Mouse (Mus musculus) hindbrain, embryonic 15.5 days (tissue): ENCODE measurements around the gene Kcnk2. TPM values are rescaled to one million over a fixed set of nuclear protein-coding genes. Genes with fewer than 3 reads are reported as not detected.

Experiments
- ATAC-seq: fragments of 200-750 bp; cut with Nextera tagmentation; 2 replicates; pipeline ENCODE4 v1.8.0; 2017; ENCODE audit warnings: low read depth, moderate number of reproducible peaks, moderate TSS enrichment; ENCODE audit not compliant: low FRiP score
- H3K27ac ChIP-seq: fragments of 300-500 bp; sonication (generic); replicated peaks from 2 replicates; pipeline ENCODE4 v1.5.1; 2015; ENCODE audit warnings: mild to moderate bottlenecking, inconsistent platforms
- H3K27me3 ChIP-seq: fragments of 300-500 bp; sonication (generic); 2 replicates; pipeline ENCODE4 v1.6.1; 2015; ENCODE audit warnings: control low read depth, inconsistent platforms
- H3K36me3 ChIP-seq: fragments of 300-500 bp; sonication (generic); 2 replicates; pipeline ENCODE4 v1.6.1; 2015; ENCODE audit warnings: control low read depth, inconsistent platforms
- H3K4me1 ChIP-seq: fragments of 300-500 bp; sonication (generic); replicated peaks from 2 replicates; pipeline ENCODE4 v1.6.1; 2015; ENCODE audit warnings: control low read depth, inconsistent platforms
- H3K4me2 ChIP-seq: fragments of 300-500 bp; sonication (generic); 2 replicates; pipeline ENCODE4 v1.6.1; 2015; ENCODE audit warnings: moderate library complexity, mild to moderate bottlenecking, inconsistent platforms
- H3K4me3 ChIP-seq: fragments of 300-500 bp; sonication (generic); 2 replicates; pipeline ENCODE4 v1.5.1; 2015; ENCODE audit warnings: mild to moderate bottlenecking, inconsistent platforms
- H3K9ac ChIP-seq: fragments of 300-500 bp; sonication (generic); 2 replicates; pipeline ENCODE4 v1.6.1; 2015; ENCODE audit warnings: inconsistent platforms
- H3K9me3 ChIP-seq: fragments of 300-500 bp; sonication (generic); 2 replicates; pipeline ENCODE4 v1.6.1; 2016; ENCODE audit warnings: control low read depth, inconsistent platforms
- WGBS: fragments of 180-500 bp; shearing (Covaris S2); methylation state at CpG from one replicate; pipeline ENCODE4 v1.1.7; 2015; 5-methylcytosine and 5-hydroxymethylcytosine counted together
- polyA plus RNA-seq: library from polyadenylated mRNA; unstranded; fragments of >200 nt; fragmentation: Nextera tagmentation; extraction: Ambion mirVana; gene quantifications from 2 replicates; pipeline ENCODE4 v1.2.1, GENCODE M21; 2015

The Kcnk2 gene
- polyA plus RNA-seq, 1 experiment from 2014 or later = 19.8 TPM

DNA sequence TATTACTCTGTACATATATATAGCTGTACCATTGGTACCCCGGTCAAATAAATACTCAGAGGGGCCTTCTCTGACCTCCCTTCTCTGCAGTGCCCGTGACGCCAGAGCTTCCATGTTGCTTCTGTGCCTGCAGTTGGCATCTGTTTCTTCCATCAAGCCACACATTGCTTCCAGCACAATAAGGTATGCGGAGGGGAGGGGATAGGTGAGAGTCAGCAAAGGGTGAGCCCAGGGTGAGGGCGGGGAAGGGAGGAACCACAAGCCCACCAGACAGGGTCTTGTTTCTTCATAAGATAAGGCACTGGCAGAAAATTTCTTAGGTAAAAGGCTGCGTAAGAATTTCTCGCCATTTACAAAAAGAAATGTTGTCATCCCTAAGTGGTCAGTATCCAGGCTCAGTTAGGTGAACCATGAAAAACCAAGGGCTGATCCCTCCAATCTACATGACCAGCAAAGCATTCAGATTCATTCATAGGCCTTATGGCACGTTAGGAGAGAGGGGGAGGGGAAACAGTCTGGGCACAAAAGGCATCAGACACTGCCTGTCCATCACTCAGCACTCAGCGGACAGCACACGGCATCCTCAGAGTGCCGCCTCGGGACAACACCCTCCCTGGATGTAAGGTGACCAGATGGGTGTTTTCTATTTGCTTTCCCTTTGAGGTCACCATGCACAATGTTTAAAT is 192.9 kb downstream of the Kcnk2 start:
- ATAC-seq = peak; percentile 42; the same call in 1 of the 2 replicates
- peaks cover 20% of the 10 kb centered on the region for H3K36me3 ChIP-seq
- no peaks in the 10 kb centered on the region for H3K9me3 ChIP-seq
- no peak overlapping the region for H3K27ac ChIP-seq
- H3K4me2 ChIP-seq = no peak overlapping the region
- no peaks in the 10 kb centered on the region for H3K4me1 ChIP-seq
- H3K4me3 ChIP-seq = no peak overlapping the region
- no peaks in the 10 kb centered on the region for H3K27me3 ChIP-seq
- no peak overlapping the region for H3K9ac ChIP-seq
- 49% methylated on average over 12 of the region's 12 CpGs for WGBS

DNA sequence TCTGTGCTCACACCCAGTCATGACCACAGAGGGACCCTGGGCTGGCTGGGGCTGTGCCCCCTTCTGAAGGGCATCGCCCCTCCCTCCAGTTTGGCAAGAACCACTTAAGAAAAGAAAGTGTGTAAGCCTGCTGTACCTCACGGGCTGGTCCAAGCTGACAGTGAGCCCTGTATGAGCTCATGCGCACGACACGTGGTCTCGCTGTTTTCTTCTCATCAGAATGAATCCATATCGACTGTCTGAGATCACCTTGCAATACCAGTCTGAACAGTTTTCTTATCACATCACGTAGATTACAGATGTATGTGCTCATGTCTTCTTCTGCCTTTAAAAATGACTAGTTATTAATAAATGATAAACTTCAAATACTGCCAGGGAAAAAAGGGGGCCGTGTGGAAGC is 193.5 kb downstream of the Kcnk2 start:
- no peak overlapping the region for H3K4me2 ChIP-seq

GRCm38 (mm10) chr1:189195758-189196157 is 206.3 kb downstream of the Kcnk2 start:
- no peaks in the 10 kb centered on the region for H3K36me3 ChIP-seq
- ATAC-seq = no peak
- 57% methylated on average over 4 of the region's 4 CpGs for WGBS
- no peaks in the 10 kb centered on the region for H3K9me3 ChIP-seq
- no peaks in the 10 kb centered on the region for H3K4me1 ChIP-seq
- no peak overlapping the region for H3K9ac ChIP-seq
- H3K27me3 ChIP-seq = no peaks in the 10 kb centered on the region
- no peak overlapping the region for H3K4me2 ChIP-seq
- no peak overlapping the region for H3K4me3 ChIP-seq
- no peak overlapping the region for H3K27ac ChIP-seq

More for the DNA sequence above, 193.5 kb downstream of the Kcnk2 start:
- Histone ChIP-seq H3K4me3 (no peak overlapping the region), H3K27ac (no peak overlapping the region), H3K9ac (no peak overlapping the region), H3K27me3 (no peaks in the 10 kb centered on the region), H3K36me3 (peaks cover 20% of the 10 kb centered on the region), H3K4me1 (no peaks in the 10 kb centered on the region), H3K9me3 (no peaks in the 10 kb centered on the region)
- WGBS = 85% methylated on average over 9 of the region's 9 CpGs
- ATAC-seq = no peak

DNA sequence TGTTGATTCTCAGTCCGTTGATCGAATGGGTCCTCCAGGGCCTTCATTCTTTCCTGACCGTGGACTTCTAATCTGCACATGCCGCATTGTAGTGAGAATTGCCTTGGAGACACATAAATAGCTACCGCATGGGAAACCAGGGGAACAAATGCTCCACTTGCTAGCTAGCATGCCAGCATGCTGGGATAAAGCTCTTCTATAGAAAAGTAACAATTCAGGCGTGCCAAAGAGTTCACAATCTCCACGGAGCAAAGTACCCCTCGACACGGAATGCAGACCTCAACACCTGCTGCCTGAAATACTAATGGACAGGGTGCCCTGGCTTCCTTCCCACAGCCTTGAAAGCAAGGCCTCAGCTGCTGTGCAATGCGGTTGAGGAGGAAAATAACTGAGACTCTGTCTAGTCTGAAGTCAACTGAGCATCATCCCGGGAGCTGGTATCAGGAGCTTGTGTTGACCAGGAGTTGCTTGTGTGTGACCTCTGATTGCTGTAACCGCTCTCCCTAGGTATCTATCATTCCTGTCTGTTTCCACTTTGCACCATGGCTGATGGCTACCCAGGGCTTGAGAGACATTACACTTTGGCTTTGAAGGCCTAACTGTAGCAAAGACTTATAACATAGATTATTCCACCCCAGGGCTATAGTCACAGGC is 214.2 kb downstream of the Kcnk2 start:
- H3K4me1 ChIP-seq = peaks cover 14% of the 10 kb centered on the region
- peak; percentile 92 for ATAC-seq

DNA sequence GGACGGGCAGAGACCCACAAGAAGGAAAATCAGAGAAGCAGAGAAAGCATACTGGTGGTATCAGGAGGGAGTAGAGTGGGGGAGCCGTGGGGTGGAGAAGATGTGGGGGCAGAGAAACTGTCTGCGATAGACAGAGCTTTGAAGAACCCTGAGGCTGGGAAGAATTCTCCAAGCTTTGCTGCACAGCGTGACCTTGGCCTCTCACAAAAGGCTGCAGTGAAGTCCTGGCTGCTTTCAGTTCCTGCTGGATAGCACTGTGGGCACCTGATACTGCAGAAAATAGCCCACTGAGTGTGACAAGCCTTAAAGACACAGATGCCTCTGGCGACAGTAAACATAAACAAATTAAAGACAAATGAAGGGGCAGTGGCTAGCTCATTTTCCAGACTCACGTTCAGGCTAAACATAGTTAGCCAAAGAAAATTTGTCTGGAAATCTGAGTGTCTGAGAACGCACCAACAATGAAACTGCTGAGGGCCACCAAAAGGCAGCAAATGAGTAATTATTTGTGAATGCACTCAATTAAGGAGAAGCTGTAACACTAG is 216.8 kb downstream of the Kcnk2 start:
- Histone ChIP-seq H3K9ac (no peak overlapping the region), H3K9me3 (no peaks in the 10 kb centered on the region), H3K27ac (no peak overlapping the region), H3K27me3 (no peaks in the 10 kb centered on the region), H3K4me2 (no peak overlapping the region), H3K36me3 (no peaks in the 10 kb centered on the region), H3K4me1 (peaks cover 14% of the 10 kb centered on the region), H3K4me3 (no peak overlapping the region)
- ATAC-seq = no peak
- WGBS = 27% methylated on average over 7 of the region's 7 CpGs

More for the DNA sequence above, 214.2 kb downstream of the Kcnk2 start:
- Histone ChIP-seq H3K4me2 (no peak overlapping the region), H3K9me3 (no peaks in the 10 kb centered on the region), H3K27me3 (no peaks in the 10 kb centered on the region), H3K4me3 (no peak overlapping the region), H3K27ac (peak overlapping the region; percentile 43), H3K9ac (no peak overlapping the region), H3K36me3 (no peaks in the 10 kb centered on the region)
- WGBS = 18% methylated on average over 12 of the region's 12 CpGs

GRCm38 (mm10) chr1:189177746-189178145 is 224.3 kb downstream of the Kcnk2 start:
- Histone ChIP-seq H3K27me3 (no peaks in the 10 kb centered on the region), H3K9me3 (no peaks in the 10 kb centered on the region), H3K27ac (no peak overlapping the region), H3K4me3 (no peak overlapping the region), H3K36me3 (no peaks in the 10 kb centered on the region), H3K4me1 (no peaks in the 10 kb centered on the region; the same call in 1 of the 2 replicates), H3K4me2 (no peak overlapping the region), H3K9ac (no peak overlapping the region)
- ATAC-seq = no peak
- 96% methylated on average over 1 of the region's 1 CpGs for WGBS

GRCm38 (mm10) chr1:189173479-189173878 is 228.6 kb downstream of the Kcnk2 start:
- H3K27ac ChIP-seq = no peak overlapping the region
- H3K4me2 ChIP-seq = no peak overlapping the region
- no peak for ATAC-seq
- WGBS = 70% methylated on average over 8 of the region's 8 CpGs
- H3K9me3 ChIP-seq = no peaks in the 10 kb centered on the region
- no peaks in the 10 kb centered on the region for H3K36me3 ChIP-seq
- no peak overlapping the region for H3K4me3 ChIP-seq
- no peaks in the 10 kb centered on the region; the same call in 1 of the 2 replicates for H3K4me1 ChIP-seq
- H3K27me3 ChIP-seq = no peaks in the 10 kb centered on the region
- H3K9ac ChIP-seq = no peak overlapping the region

GRCm38 (mm10) chr1:189171138-189171537 is 230.9 kb downstream of the Kcnk2 start:
- 81% methylated on average over 4 of the region's 4 CpGs for WGBS
- H3K9ac ChIP-seq = no peak overlapping the region
- no peak overlapping the region for H3K27ac ChIP-seq
- no peak for ATAC-seq
- H3K4me3 ChIP-seq = no peak overlapping the region
- H3K27me3 ChIP-seq = no peaks in the 10 kb centered on the region
- no peaks in the 10 kb centered on the region for H3K9me3 ChIP-seq
- no peak overlapping the region for H3K4me2 ChIP-seq
- H3K36me3 ChIP-seq = no peaks in the 10 kb centered on the region
- H3K4me1 ChIP-seq = no peaks in the 10 kb centered on the region; the same call in 1 of the 2 replicates

- Histone ChIP-seq H3K27me3 (no peaks in the 10 kb centered on the region), H3K9me3 (no peaks in the 10 kb centered on the region), H3K9ac (no peak overlapping the region), H3K36me3 (no peaks in the 10 kb centered on the region), H3K27ac (no peak overlapping the region), H3K4me2 (no peak overlapping the region), H3K4me3 (no peak overlapping the region), H3K4me1 (no peaks in the 10 kb centered on the region)
- WGBS = 89% methylated on average over 6 of the region's 6 CpGs
- ATAC-seq = no peak
Observed at GRCm38 (mm10) chr1:189165756-189166155, 236.3 kb downstream of the Kcnk2 start.

- Histone ChIP-seq H3K4me3 (no peak overlapping the region), H3K4me2 (no peak overlapping the region), H3K9ac (no peak overlapping the region), H3K4me1 (no peaks in the 10 kb centered on the region), H3K9me3 (no peaks in the 10 kb centered on the region), H3K27ac (no peak overlapping the region), H3K27me3 (no peaks in the 10 kb centered on the region), H3K36me3 (no peaks in the 10 kb centered on the region)
- no peak for ATAC-seq
- 74% methylated on average over 6 of the region's 6 CpGs for WGBS
Observed at GRCm38 (mm10) chr1:189165141-189165540, 236.9 kb downstream of the Kcnk2 start.

DNA sequence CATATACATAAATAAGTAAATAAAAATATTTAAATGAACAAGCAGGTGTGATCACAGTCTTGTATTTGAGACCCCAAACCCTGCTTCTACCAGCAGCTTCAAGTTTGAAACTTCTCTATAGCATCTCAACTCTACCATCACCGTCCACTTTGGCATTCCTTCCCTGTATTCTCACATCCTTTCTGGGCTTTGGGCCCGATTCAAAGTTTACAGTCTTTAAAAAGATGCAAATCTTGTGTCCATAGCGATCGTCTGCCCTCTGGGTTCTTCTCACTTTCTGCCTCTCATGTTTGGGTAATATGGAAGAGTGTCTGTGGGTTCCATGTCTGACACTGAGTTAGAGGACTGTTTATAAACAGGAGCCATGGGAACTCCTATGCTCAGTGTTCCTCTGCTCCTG is 237.4 kb downstream of the Kcnk2 start:
- Histone ChIP-seq H3K4me2 (no peak overlapping the region), H3K4me3 (no peak overlapping the region), H3K27me3 (no peaks in the 10 kb centered on the region), H3K27ac (no peak overlapping the region), H3K9ac (no peak overlapping the region), H3K9me3 (no peaks in the 10 kb centered on the region), H3K36me3 (no peaks in the 10 kb centered on the region), H3K4me1 (no peaks in the 10 kb centered on the region)
- no peak for ATAC-seq
- 76% methylated on average over 4 of the region's 4 CpGs for WGBS

- Histone ChIP-seq H3K36me3 (no peaks in the 10 kb centered on the region), H3K4me3 (no peak overlapping the region), H3K9ac (no peak overlapping the region), H3K9me3 (no peaks in the 10 kb centered on the region), H3K4me2 (no peak overlapping the region), H3K27ac (no peak overlapping the region), H3K4me1 (no peaks in the 10 kb centered on the region), H3K27me3 (no peaks in the 10 kb centered on the region)
- no peak for ATAC-seq
- 100% methylated on average over 2 of the region's 2 CpGs for WGBS
Observed at GRCm38 (mm10) chr1:189164241-189164640, 237.8 kb downstream of the Kcnk2 start.
